Mouse (Mus musculus): ENCODE measurements around the gene Tmem183a.

GRCm38 (mm10) chr1:134331879-134332635, 29.7 kb downstream of the Tmem183a start:
- no peak for TF ChIP-seq CTCF (IDR thresholded peaks at IDR 0.05; ENCODE audit: insufficient read depth, low read depth, low read length)
- TF ChIP-seq POLR2A (IDR thresholded peaks at IDR 0.05; ENCODE audit: insufficient read depth, low read depth, low read length) = no peak
